Mouse (Mus musculus) Patski (cell line): Measurements from ENCODE around the gene Gm5148. TPM values are rescaled to one million over a fixed set of nuclear protein-coding genes. Genes with fewer than 3 reads are reported as not detected.
A peak's percentile ranks its signal among the peaks of the same experiment; 100 is the strongest.

Source experiments
- ATAC-seq: fragments of 100-300 bp; one replicate; pipeline ENCODE4 v1.8.0; 2021
- CTCF ChIA-PET: fragments of 350-600 bp; sonication (Branson Sonifier 250); formaldehyde crosslinking; loops from one replicate; lab custom pipeline; 2022; ENCODE audit warnings: inconsistent platforms; lab: Charles Lee
- POLR2A ChIA-PET: fragments of 350-600 bp; sonication (Branson Sonifier 250); formaldehyde crosslinking; loops from one replicate; lab custom pipeline; 2022; ENCODE audit warnings: antibody characterized with exemption, inconsistent platforms; lab: Charles Lee
- DNase-seq: peaks from one replicate; pipeline ENCODE4 v3.0.0-alpha.2; 2011; ENCODE audit warnings: low read depth, low spot score
- H3K27me3 ChIP-seq: fragments of 371-371 bp; one replicate; pipeline ENCODE4 v1.5.1; 2021
- CTCF ChIP-seq: fragments of 100-300 bp; IDR thresholded peaks from one replicate; pipeline ENCODE4 v1.5.1; 2021
- in situ Hi-C: fragments of 300-500 bp; cut with MboI; formaldehyde crosslinking; loops from 3 replicates; pipeline ENCODE4 v1.11.1; 2018; ENCODE audit warnings: low pct_unique_long_range_greater_than_20kb, mixed read lengths
- polyA plus RNA-seq: library from polyadenylated mRNA; unstranded; gene quantifications from one replicate; pipeline ENCODE4 v1.2.3, GENCODE M21; 2021

Gene Gm5148
- polyA plus RNA-seq, 1 experiment from 2014 or later: 0.23 TPM

DNA sequence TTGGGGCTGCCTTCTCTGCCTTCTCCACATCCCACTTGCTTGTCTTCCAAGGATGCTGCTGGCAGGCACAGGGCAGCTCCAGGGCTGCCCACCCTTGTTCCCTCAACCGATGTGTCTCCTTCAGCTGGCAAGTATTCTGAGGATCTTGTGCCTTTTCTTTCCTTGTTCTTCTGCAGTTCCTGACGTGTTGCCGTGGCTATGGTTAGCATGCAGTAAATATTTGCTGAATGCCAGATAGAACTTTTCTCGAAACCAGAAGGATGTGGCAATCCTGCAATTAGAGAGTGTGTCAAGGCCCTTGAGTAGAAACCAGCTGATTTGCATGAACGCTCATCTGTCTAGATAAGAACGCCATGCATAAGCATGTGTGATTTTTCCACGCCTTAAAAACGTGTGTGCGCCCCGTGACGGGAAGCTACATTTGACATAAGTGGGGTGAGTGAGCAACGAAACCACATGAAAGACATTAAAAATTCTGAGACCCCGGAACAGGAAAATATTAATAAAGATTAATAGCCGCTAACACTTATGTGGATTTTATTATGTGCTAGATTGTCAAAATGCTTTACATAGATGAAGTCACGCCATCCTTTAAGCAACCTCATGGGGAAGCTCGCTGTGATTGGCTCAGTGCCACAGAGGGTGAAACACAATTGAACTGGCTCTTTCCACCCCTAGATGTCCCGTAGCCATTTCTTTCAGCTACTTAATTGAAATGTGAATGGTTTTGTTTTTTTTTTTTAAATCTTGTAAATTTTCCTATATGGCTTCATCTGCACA lies 14.1 kb upstream of the Gm5148 start:
- no peak for TF ChIP-seq CTCF
- DNase-seq: no peak
- in situ Hi-C loops: loop anchor here (5.0 kb wide), 1 partner anchor 99 kb away; no protein-coding TSS in a partner anchor
- no peaks in the 10 kb centered on the region for H3K27me3 ChIP-seq
- ATAC-seq: no peak
- ChIA-PET CTCF (interaction anchor here (0.8 to 1.6 kb wide), 4 partner anchors 9 to 144 kb away, joined by 3 to 6 read pairs (median 3); partner anchors contain the start of gene Gm5148), POLR2A (interaction anchor here (0.5 to 1.4 kb wide), 2 partner anchors 95 to 142 kb away, joined by 3 to 4 read pairs; no protein-coding TSS in a partner anchor)

DNA sequence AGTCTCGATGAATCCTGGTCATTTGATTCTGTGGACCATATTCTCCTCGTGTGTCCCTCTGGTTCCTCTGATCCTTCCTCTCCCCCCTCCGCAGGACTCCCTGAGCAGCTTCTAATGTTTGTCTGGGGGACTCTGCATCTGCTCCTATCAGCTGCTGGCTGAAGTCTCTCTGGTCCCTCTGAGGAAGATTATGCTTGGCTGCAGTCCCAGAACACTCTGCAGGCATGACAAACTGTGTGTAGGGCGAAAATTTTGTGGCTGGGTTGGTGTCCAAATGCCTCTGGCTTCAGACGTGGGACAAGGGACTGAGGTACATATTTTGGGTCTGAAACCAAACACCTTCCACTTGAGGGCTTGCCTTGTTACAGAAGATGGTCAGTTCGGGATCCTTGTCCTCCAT lies 13.1 kb upstream of the Gm5148 start:
- no peak for DNase-seq
- no peak for TF ChIP-seq CTCF
- ATAC-seq: no peak

DNA sequence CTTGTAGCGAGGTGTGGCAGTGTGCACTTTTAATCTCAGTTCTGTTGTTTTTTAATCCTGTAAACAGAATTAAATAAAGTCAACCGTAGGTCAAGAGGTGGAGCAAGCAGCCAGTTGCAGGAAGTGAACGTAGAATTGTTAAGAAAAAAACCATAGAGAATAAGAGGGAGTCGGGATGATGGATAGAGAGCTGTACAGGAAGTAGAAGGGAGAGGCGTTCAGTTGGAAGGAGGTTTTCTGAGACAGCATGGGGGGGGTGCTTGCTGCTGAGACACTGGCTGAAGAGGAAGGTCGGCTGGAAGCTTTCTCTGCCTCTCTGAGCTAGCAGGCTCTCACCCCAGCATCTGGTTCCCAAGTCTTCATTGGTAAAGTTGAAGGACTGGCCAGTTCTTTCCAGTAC lies 10.9 kb upstream of the Gm5148 start:
- no peak for DNase-seq
- TF ChIP-seq CTCF: no peak
- in situ Hi-C loops: loop anchor here (5.0 kb wide), 1 partner anchor 102 kb away; no protein-coding TSS in a partner anchor
- ChIA-PET CTCF (interaction anchor here (1.1 kb wide), 1 partner anchor 13 kb away, joined by 4 read pairs; no protein-coding TSS in a partner anchor), POLR2A (interaction anchor here (0.7 to 1.2 kb wide), 3 partner anchors 11 to 200 kb away, joined by 3 to 6 read pairs (median 5); partner anchors contain the start of gene Gm5148)
- no peak for ATAC-seq
- H3K27me3 ChIP-seq: no peaks in the 10 kb centered on the region

More for the DNA sequence above, 13.1 kb upstream of the Gm5148 start:
- POLR2A ChIA-PET: no interaction called here
- CTCF ChIA-PET: interaction anchor here (1.2 to 1.4 kb wide), 2 partner anchors 9 to 95 kb away, joined by 3 to 11 read pairs; no protein-coding TSS in a partner anchor
- no peaks in the 10 kb centered on the region for H3K27me3 ChIP-seq
- in situ Hi-C loops: loop anchor here (5.0 kb wide), 1 partner anchor 100 kb away; no protein-coding TSS in a partner anchor

DNA sequence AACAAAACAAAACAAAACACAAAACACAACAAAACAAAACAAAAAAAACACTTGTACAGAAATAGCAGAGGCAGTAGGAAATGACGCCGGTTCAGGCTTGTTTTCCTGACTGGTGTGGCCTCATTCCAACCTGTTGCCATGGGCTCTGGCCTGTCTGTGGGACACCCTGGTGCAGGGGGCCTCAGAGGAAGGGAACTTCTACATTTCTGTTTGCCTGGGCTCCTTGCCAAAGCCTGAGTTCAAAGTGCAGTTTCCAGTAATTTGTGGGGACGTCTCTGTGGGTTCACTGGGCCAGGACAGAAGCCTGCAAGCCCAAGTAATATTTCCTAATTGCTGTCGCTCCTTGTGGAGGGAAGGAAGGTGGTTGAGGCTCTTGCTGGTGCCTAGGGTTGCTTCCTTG lies 4.9 kb upstream of the Gm5148 start:
- ChIA-PET CTCF (no interaction called here), POLR2A (interaction anchor here (1.1 to 1.8 kb wide), 7 partner anchors 11 to 257 kb away, joined by 3 to 11 read pairs (median 4); partner anchors contain the start of gene Spry1)
- TF ChIP-seq CTCF: no peak
- ATAC-seq (peak; percentile 11), DNase-seq (peak; percentile 93)
- no peaks in the 10 kb centered on the region for H3K27me3 ChIP-seq
- in situ Hi-C loops: loop anchor here (5.0 kb wide), 1 partner anchor 77 kb away; no protein-coding TSS in a partner anchor

DNA sequence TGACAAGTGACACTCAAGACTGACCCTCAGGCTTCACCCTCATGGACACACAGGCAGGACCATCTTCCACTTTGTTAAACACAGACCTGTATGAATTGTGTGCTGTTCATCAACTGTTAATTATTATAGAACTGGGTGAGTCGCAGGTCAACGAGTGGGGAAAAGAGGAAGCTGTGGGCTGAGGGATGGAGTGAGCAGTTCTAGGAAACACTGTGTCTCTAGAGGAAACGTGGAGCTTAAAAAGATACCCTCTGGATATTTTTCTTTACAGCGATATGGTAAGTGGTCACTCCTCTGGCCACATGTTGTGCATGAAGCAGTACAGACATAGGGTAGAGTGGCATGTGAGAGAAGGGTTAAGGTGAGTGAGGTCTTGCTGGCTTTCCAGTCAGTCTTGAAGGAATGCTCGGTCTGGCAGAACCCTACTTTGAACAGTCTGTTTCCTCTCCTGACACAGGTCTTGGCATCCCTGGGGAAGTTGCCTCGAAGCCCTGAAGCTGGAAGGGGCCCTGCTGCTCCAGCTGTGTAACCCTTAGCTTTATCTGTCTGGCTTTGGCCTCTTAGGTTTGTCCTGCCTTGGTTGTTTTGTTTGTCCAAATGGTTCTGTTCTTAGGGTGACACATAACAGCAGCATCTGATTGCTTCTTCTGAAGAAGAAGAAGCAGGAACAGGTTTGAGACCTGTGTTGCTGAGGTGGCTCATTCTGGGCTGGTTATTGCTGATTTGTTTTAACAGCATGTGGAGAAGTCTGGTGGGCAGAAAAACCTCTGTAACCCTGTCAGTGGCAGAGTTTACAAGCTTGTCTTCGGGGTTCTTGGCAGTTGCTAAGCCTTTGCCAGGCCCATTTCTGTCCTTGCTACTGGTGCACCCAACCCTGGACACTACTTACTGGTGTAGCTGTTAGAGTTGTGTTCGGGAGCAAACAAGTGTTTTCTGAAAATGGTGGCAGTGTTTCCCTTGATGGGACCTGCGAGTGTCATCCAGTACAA lies 4.1 kb upstream of the Gm5148 start:
- no peak for TF ChIP-seq CTCF
- peak; percentile 68 for ATAC-seq
- in situ Hi-C loops: loop anchor here (5.0 kb wide), 1 partner anchor 76 kb away; no protein-coding TSS in a partner anchor
- ChIA-PET POLR2A (interaction anchor here (0.7 to 1.8 kb wide), 11 partner anchors 12 to 256 kb away, joined by 3 to 11 read pairs (median 4); partner anchors contain the start of gene Spry1), CTCF (interaction anchor here (0.7 to 2.0 kb wide), 10 partner anchors 9 to 294 kb away, joined by 3 to 6 read pairs (median 4); no protein-coding TSS in a partner anchor)
- H3K27me3 ChIP-seq: no peaks in the 10 kb centered on the region
- DNase-seq: peak; percentile 88

DNA sequence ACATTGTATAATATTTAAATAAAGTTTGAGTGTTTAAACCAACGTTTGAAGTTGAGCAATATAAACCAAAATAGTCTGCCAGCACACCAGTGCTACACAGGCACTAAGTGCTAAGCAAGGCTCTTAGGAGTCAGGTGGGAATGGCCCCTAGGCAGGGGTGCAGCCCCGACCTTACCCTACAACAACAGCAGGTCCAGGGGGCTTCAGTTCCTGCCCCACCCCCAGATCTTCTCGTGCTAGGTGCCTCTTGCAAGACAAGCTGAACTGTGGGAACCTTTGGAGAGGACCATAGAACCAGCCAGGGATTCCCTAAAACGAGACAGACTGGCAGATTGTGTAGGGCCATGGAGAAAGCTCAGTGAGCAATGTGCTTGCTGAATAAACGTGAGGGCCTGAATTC lies 3.1 kb upstream of the Gm5148 start:
- POLR2A ChIA-PET: interaction anchor here (0.7 to 1.8 kb wide), 7 partner anchors 9 to 86 kb away, joined by 3 to 6 read pairs (median 4); no protein-coding TSS in a partner anchor
- in situ Hi-C loops: loop anchor here (5.0 kb wide), 1 partner anchor 75 kb away; no protein-coding TSS in a partner anchor
- no peak for DNase-seq
- H3K27me3 ChIP-seq: no peaks in the 10 kb centered on the region
- no peak for ATAC-seq
- CTCF ChIA-PET: interaction anchor here (0.7 to 2.0 kb wide), 6 partner anchors 13 to 209 kb away, joined by 3 to 6 read pairs (median 4); no protein-coding TSS in a partner anchor
- no peak for TF ChIP-seq CTCF

DNA sequence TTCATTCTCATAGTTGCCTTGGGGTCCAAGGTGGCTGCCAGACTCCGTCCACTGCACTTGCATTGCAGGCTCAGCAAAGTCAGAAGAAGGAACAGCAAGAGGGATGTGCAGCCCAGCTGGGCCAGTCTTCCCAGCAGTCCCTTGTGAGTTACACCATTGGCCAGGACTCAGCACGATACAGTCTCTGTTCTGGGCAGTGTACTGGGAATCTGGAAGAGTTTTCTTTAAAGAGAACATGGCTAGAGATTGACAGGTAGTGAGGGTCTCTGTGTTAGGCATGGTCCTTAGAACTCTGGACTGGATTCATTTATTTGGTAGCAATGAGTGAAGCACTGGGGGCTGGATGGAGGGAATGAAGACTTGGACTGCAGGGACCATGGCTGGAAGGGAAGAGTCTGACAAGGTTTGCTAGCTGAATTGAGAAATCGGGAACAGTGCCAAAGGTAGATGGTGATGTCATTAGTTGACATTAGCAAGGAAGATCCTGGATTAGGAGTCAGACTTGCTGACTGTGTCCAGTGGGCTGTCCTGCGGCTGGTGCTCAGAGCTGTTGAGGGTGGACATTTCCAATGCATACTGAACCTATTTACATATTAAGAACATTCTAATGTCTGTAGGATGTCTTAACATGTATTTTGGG lies 2.3 kb upstream of the Gm5148 start:
- DNase-seq: peak; percentile 98
- in situ Hi-C loops: loop anchor here (5.0 kb wide), 1 partner anchor 74 kb away; no protein-coding TSS in a partner anchor

DNA sequence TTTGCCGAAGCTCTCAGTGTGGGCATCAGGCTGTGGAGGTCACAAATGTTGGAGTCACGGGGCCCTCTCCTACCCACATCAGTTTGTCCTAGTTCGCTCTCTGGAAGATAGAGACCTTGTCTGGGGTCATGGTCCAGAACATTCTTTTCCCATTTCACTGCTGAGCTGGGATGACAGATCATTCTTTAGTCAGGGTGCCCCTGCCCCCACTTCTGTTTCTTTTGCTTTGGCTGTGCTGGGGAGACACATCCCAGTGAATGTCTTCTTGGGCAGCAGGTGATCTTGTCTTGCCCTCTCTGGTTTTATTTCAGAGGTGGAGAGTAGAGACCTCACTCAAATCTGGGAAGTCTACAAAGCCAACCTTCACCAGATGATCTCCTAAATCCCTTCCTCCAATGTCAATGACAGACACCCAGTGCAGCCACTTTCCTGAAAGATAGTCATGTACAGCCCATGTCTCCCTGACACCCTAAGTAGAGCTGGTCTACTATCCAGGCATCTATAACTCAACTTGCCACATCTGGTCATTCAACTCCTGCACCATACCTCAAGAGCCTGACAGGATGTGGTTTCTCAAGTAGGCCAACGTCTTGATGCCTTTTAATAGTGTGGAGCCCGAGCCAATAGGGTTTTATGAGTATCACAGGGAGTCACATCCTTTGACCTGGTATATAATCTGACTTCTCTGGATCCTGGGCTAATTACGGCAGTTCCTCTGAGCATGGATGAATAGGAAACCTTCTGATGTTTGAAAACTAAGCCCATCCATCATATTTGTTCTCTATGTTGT lies 851 bp upstream of the Gm5148 start:
- POLR2A ChIA-PET: interaction anchor here (1.0 to 1.7 kb wide), 4 partner anchors 9 to 85 kb away, joined by 3 to 10 read pairs (median 4); partner anchors contain the start of gene Spry1
- CTCF ChIA-PET: interaction anchor here (1.3 to 1.6 kb wide), 3 partner anchors 13 to 76 kb away, joined by 3 to 7 read pairs (median 3); no protein-coding TSS in a partner anchor
- TF ChIP-seq CTCF: no peak
- ATAC-seq (no peak), DNase-seq (no peak)
- in situ Hi-C loops: loop anchor here (5.0 kb wide), 1 partner anchor 73 kb away; no protein-coding TSS in a partner anchor
- no peaks in the 10 kb centered on the region for H3K27me3 ChIP-seq

More for the DNA sequence above, 2.3 kb upstream of the Gm5148 start:
- peak; percentile 33 for ATAC-seq
- ChIA-PET CTCF (interaction anchor here (0.8 to 2.0 kb wide), 4 partner anchors 14 to 210 kb away, joined by 3 to 4 read pairs (median 4); no protein-coding TSS in a partner anchor), POLR2A (interaction anchor here (0.7 to 1.8 kb wide), 5 partner anchors 21 to 85 kb away, joined by 3 to 6 read pairs (median 4); no protein-coding TSS in a partner anchor)
- no peaks in the 10 kb centered on the region for H3K27me3 ChIP-seq
- TF ChIP-seq CTCF: no peak
